Mouse (Mus musculus) cerebellum, adult 2 months (tissue): Measurements from ENCODE around the gene Foxp1.

Source experiments
- CTCF ChIP-seq: fragments of 200-500 bp; IDR thresholded peaks from 2 replicates; pipeline ENCODE4 v1.5.1; 2011; ENCODE audit warnings: low read depth, mild to moderate bottlenecking, control low read depth, low read length, moderate library complexity, borderline replicate concordance; ENCODE audit not compliant: insufficient read depth
- POLR2A ChIP-seq: fragments of 200-500 bp; IDR thresholded peaks from 2 replicates; pipeline ENCODE4 v1.6.1; 2011; ENCODE audit warnings: low read length, control low read depth, borderline replicate concordance; ENCODE audit not compliant: insufficient read depth

DNA sequence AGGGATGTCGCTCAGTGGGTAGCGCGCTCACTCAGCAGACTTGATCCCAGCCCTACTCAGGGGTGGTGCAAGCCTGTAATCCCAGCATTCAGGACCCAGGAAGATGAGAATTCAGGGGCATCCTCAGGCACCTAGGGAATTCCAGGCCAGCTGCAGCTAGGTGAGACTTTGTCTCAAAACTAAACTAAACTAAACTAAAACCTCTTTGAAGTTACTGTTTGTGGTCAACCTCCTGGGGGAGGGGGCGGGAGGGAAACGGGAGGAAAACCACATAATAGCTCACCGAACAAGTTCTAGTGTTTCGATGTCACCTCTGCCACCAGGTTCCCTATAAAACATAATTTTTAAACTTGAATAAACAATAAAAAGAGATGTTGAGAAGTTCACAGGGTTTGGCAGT lies 24.4 kb downstream of the Foxp1 start:
- TF ChIP-seq CTCF (no peak), POLR2A (no peak)
